Mouse (Mus musculus) left cerebral cortex, adult 9 months (tissue): ENCODE measurements around the gene Fry.

Experiments
- DNase-seq, 2 experiments: peaks; one replicate each; pipeline ENCODE4 v3.0.0; 2022; ENCODE audit warnings: low spot score in 2 of 2

The Fry gene

GRCm38 (mm10) chr5:150223546-150224239 lies 105.2 kb downstream of the Fry start:
- no peak for DNase-seq

- DNase-seq, result no peak
These were observed 110.6 kb downstream of the Fry start for GRCm38 (mm10) chr5:150229086-150229485.

DNA sequence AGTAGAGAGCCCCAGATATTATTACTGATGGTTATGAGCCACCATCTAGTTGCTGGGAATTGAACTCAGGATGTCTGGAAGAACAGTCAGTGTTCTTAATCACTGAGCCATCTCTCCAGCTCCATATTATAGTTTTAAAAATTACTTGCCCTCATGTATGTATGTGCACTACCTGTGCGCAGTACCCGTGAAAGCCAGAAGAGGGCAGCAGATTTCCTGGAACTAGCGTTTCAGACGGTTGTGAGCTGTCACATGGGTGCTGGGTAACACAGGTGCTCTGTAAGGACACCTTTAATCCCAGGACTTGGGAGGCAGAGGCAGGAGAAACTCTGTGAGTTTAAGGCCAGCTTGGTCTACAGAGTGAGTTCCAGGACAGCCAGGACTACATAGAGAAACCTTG lies 111.3 kb downstream of the Fry start:
- no peak for DNase-seq

DNA sequence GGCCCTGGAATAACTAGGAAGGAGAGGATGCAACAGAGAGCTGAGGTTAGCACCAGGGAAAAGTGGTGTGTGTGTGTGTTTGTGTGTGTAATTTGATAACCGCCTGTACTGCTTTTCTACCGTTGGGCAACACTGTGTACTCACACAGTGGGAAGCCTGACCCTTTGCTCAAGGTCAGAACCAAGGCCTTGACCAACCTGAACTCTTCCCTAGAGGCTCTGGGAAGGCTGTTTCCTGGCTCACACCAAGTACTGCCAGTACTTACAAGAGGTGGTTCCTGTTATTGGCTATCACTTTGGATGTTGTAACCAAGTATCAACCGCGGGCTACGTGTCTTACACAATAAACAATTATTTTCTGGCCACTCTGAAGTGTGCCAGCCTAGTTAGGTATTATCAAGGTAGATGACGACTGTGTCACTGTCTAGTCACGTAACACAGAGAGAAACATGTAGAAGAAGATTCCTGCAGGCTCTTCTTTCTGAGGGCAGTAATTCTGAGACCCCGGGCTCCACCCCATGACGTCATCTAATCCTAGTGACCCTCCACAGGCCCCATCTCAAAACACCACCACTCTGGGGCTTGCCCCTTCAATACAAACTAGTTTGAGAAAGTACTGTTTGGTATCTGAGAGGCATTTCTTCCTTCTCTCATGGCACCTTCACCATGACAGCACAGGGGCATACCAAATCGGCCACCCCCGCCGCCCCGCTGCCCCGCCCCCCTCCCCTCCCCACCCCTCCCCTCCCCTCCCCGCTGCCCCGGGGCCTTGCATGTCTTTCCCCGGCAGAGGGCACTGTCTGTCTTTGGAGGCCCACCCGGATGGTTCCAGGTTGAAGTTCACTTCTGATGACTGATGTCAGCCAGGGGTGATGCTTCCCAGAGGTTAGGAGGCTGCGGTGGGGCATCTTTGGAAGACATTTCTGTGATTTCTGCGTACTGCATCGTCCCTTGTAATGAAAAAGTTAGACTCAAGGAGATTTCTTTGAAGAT lies 114.0 kb downstream of the Fry start:
- no peak for DNase-seq

- DNase-seq, result peak; percentile 45 to 87
These were observed 114.9 kb downstream of the Fry start for GRCm38 (mm10) chr5:150233154-150233886.

DNA sequence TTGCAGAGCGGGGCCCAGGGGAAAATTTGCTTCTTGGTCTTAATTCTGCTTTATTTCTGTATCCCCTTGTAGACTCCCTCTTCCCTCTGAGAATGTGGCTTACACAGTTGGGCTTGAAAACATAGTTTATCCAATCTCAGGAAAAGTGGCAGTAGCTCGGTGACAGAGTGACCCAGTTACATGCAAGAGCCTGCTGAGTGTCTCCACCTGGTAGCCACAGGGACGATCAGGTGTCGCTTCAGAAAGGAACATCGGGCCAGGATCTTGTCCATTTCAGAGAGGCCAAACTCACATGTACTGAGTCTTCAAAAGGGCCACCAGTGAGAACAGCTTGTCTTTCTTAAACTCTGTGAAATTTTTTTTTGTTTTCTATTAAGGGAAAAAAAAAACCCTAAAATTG lies 117.5 kb downstream of the Fry start:
- DNase-seq, result no peak

DNA sequence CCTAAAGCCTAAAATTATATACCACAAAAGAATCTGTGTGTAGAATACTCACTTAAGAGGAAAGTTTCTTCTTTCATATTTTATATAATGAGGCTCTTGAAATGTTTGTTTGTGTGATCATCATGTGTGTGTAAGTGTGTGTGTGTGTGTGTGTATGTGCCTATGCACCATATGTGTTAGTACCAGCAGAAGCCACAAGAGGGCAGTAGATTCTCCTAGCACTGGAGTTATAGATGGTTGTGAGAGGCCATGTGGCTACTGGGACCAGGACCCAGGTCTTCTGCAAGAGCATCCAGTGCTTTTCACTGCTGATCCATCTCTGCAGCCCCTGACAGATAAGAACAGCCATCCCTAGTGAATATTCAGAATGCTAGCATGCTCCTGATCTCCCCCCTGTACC lies 118.2 kb downstream of the Fry start:
- DNase-seq, result no peak

DNA sequence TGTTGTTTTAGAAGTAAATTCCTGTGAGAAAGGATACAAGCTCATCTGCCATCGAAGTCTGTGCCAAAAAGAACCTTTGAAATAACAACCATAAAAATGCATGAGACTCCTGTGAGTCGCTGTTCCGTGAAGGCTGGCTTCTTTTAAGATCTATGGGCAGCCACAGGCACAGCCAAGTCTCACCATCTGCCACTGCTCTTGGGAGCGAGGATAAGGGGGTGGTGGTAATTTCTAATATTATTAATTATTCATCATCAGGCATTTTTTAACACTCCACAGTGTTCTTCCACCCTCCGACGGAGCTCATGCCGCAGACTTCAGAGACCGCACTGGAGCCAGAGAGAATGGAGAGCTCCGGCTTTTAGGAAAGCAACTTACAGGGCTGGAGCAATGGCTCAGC lies 123.2 kb downstream of the Fry start:
- no peak for DNase-seq

DNA sequence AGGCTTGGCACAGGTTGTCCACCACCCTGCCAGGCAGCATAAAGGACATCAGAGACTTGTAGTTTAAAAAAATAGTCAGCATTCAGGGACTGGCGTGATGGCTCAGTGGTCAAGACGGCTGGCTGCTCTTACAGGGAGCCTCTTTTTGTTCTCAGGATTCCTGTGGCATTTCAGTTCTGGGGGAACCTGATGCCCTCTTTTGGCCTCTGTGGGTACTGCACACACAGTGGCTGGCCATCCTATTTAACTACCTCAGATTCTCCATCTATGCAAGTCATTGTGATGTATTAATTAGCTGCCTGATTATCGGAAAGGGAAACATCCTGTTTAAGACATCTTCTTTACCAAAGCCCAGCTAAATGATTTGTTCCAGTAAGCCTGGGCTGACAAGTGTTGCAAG lies 128.3 kb downstream of the Fry start:
- DNase-seq, result no peak

DNA sequence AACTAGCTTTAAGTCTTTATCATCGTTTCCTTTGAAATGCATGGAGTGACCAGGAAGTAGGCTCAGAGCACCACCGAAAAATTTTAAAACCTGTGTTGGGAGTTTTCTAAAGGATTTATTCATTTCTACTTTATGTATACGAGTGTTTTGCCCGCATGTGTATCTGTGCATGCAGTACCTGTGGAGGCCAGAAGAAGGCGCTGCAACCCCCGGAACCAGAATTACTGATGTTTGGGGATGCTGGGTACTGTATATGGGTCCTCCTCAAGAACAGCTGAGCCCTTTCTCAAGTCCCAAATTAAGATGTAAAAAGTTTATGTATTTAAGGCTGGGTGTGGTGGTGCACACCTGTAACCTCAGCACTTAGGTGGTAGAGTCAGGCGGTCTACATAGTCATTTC lies 139.3 kb downstream of the Fry start:
- DNase-seq, result no peak

- DNase-seq, result peak; percentile 58 to 83
These were observed 141.0 kb downstream of the Fry start for GRCm38 (mm10) chr5:150259191-150260053.

- no peak for DNase-seq
These were observed 141.6 kb downstream of the Fry start for GRCm38 (mm10) chr5:150260054-150260386.

- DNase-seq, result no peak
These were observed 142.9 kb downstream of the Fry start for GRCm38 (mm10) chr5:150261361-150261760.

DNA sequence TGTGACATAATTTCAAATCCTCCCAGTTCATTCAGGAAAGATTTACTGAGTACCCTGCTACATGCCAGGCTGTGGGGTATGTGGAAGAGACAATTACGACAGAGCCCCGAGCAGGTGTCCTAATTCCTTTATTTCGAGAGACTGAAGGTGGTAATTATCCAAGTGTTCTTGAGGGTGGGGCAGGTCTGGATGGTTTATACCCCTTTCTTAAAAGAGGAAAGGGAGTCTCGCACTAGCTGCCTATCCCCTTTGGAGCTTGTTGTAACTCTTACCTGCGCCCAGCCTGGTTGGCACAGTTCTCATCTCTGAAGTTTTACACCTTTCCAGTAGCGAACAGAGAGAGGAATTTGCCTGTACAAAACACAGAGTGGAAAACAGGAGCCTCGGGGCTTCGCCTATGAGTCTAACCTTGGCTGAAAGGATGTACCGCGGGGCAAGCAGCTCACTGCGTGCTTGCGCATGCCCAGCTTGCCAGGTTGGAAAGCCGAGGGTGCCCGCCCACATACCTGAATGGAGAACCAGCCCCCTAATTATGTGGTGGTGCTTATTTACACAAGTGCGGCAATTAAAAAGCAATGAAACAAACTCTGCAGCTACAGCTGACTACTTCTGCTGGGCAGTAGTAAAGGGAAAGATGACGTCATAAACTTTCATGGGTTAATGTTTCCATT lies 143.7 kb downstream of the Fry start:
- no peak for DNase-seq

- no peak for DNase-seq
These were observed 144.3 kb downstream of the Fry start for GRCm38 (mm10) chr5:150262717-150263103.

DNA sequence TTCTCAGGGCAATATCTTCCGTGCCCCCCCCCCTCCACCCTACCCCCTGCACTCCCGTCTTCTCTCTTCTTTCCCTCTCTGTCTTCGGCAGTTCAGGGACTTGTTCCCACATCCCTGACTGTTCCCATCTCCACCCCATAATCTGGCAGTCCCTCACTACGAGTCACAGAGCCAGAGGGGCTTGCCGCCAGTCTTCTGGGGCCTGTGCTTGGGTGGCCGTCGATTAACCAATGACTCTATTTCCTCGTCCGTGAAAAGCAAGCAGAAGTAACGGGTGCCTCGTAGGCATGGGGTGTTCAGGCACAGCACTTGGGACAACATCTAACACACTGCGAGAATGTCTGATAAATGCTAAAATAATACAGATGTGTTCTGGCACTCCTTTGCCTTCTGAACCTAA lies 144.7 kb downstream of the Fry start:
- no peak for DNase-seq

DNA sequence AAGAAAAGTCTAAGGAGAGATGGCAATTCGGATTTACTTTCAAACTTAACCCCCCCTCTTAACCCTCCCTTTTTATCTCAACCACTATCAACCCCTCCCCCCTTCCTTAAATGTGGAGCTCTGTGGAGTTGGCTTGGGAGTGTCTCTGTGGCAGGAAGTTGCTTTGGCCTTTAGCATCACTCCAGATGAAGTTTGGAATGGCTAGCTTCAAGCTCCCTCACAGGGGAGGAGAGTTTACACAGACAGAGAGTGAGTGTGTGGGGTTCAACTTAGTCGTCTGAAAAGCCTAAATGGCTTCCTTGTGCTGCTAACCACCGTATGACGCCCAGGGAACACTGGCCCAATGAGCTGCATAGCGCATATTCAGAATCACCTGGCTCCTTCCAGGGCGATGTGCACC lies 145.2 kb downstream of the Fry start:
- no peak for DNase-seq

DNA sequence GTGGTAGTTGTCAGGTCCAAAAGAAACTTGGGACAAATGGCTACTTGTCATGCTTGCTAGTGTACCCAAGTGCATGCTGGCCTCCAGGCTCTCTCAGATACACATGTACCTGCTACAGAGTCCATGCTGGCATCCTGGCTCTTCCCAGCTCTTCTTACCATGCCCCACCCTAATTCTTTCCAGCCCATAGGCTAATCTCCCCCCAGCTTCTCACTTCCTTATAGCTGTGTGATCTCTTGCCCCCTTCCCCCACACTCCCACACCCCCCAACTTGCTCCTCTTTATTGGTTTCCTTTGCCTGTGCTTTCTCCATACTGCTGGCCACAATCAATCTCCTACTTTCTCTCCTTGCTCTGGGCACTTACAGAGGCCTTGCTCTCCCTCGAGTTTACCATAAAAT lies 146.6 kb downstream of the Fry start:
- no peak for DNase-seq

DNA sequence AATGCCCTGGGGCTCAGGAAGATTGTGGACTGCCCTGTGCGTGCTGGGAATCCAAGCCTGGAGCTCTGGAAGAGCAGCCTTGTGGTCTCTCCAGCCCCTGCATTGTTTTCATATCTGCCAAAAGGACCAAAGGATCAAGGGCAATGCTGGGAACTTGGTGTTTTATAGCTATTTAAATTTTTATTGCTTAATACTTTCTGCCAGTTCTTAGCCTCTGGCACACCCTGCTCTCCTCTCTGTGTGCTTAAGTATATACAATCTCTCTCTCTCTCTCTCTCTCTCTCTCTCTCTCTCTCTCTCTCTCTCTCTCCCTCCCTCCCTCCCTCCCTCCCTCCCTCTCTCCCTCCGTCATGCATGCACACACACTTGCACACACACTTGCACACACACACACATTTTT lies 147.5 kb downstream of the Fry start:
- DNase-seq, result no peak

DNA sequence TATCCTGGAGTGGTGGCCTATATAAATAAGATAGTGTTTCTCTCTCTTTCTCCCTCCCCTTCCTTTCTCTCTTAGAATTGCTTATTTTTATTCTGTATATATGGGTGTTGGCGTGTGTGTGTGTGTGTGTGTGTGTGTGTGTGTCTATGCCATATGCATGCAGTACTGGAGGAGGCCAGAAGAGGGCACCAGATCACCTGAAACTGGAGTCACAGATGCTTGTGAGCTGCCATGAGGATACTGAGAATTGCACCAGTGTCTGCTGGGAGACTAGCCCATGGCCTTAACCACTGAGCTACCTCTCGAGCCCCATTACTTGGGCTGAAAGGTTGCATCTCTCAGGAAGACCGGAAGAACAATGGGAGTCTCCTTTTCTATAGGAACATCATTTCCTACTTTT lies 149.8 kb downstream of the Fry start:
- no peak for DNase-seq

DNA sequence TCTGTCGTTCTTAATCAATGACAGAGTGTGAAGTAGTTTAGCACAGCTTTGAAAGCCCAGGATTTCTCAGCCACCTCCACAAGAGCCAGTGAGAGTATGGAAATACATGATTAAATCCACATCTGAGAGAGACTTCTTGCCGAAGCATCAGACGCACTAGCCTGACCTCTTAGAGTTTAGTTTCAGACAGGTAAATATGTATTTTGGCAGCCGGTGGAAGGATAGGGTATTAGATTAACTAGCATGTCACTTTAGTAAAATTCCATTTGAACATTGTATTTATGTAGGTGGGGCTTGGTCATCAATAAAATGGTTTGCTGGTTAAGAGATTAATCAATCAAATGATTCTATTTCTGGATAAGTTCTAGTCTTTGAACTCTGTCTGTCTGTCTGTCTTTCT lies 152.0 kb downstream of the Fry start:
- DNase-seq, result no peak
